Mouse (Mus musculus) embryonic facial prominence, embryonic 14.5 days (tissue): ENCODE measurements at regions not wholly inside any gene's neighbourhood (a gene's known extent, or its start where the extent isn't known, plus 50 kb on each side); places are given as distances from the start of the nearest gene placed in this dataset.

Experiments
- ATAC-seq: fragments of 200-750 bp; cut with Nextera tagmentation; 2 replicates; pipeline ENCODE4 v1.8.0; 2017; ENCODE audit warnings: low read depth, moderate number of reproducible peaks, moderate TSS enrichment
- DNase-seq: peaks from one replicate; pipeline ENCODE4 v3.0.0-alpha.2; 2015; ENCODE audit warnings: low spot score
- H3K27ac ChIP-seq: fragments of 300-500 bp; sonication (generic); replicated peaks from 2 replicates; pipeline ENCODE4 v1.5.1; 2014; ENCODE audit warnings: low read depth, mild to moderate bottlenecking, low read length, moderate library complexity
- H3K27me3 ChIP-seq: fragments of 300-500 bp; sonication (generic); replicated peaks from 2 replicates; pipeline ENCODE4 v1.6.1; 2014; ENCODE audit warnings: low read length; ENCODE audit not compliant: control insufficient read depth, insufficient read depth
- H3K36me3 ChIP-seq: fragments of 300-500 bp; sonication (generic); 2 replicates; pipeline ENCODE4 v1.6.1; 2014; ENCODE audit warnings: low read length, mixed read lengths; ENCODE audit not compliant: control insufficient read depth, insufficient read depth
- H3K4me1 ChIP-seq: fragments of 300-500 bp; sonication (generic); 2 replicates; pipeline ENCODE4 v1.6.1; 2014; ENCODE audit warnings: antibody characterized with exemption, low read length; ENCODE audit not compliant: control insufficient read depth, insufficient read depth
- H3K4me2 ChIP-seq: fragments of 300-500 bp; sonication (generic); 2 replicates; pipeline ENCODE4 v1.6.1; 2014; ENCODE audit warnings: low read depth, mild to moderate bottlenecking, low read length, moderate library complexity, mixed read lengths
- H3K4me3 ChIP-seq: fragments of 300-500 bp; sonication (generic); 2 replicates; pipeline ENCODE4 v1.5.1; 2014; ENCODE audit warnings: low read depth, mild to moderate bottlenecking, low read length
- H3K9ac ChIP-seq: fragments of 300-500 bp; sonication (generic); 2 replicates; pipeline ENCODE4 v1.6.1; 2014; ENCODE audit warnings: low read depth, mild to moderate bottlenecking, low read length, moderate library complexity, mixed read lengths
- H3K9me3 ChIP-seq: fragments of 300-500 bp; sonication (generic); 2 replicates; pipeline ENCODE4 v1.6.1; 2016; ENCODE audit warnings: low read length; ENCODE audit not compliant: control insufficient read depth
- WGBS: fragments of 180-500 bp; shearing (Covaris S2); extraction: QIAGEN DNeasy Blood & Tissue Kit; methylation state at CpG from one replicate; pipeline ENCODE4 v1.1.7; 2014; 5-methylcytosine and 5-hydroxymethylcytosine counted together

GRCm38 (mm10) chr13:26497086-26497485 is 272.9 kb downstream of the Hdgfl1 start:
- Histone ChIP-seq H3K4me3 (no peak overlapping the region), H3K36me3 (no peaks in the 10 kb centered on the region), H3K9ac (no peak overlapping the region), H3K27ac (no peak overlapping the region), H3K4me2 (no peak overlapping the region), H3K9me3 (no peaks in the 10 kb centered on the region), H3K4me1 (no peaks in the 10 kb centered on the region), H3K27me3 (no peaks in the 10 kb centered on the region)
- no peak for ATAC-seq
- DNase-seq, result no peak
- 72% methylated on average over 2 of the region's 2 CpGs for WGBS

- no peak for DNase-seq
- no peaks in the 10 kb centered on the region for H3K27me3 ChIP-seq
Measured at GRCm38 (mm10) chr13:26495871-26496270, 274.1 kb downstream of the Hdgfl1 start.

GRCm38 (mm10) chr13:26469343-26469742 is 300.6 kb downstream of the Hdgfl1 start:
- Histone ChIP-seq H3K9ac (no peak overlapping the region), H3K9me3 (no peaks in the 10 kb centered on the region), H3K4me3 (no peak overlapping the region), H3K4me2 (no peak overlapping the region), H3K27me3 (no peaks in the 10 kb centered on the region), H3K36me3 (no peaks in the 10 kb centered on the region), H3K27ac (no peak overlapping the region), H3K4me1 (no peaks in the 10 kb centered on the region)
- 60% methylated on average over 3 of the region's 3 CpGs for WGBS
- DNase-seq, result no peak
- no peak for ATAC-seq

More at GRCm38 (mm10) chr13:26495871-26496270, 274.1 kb downstream of the Hdgfl1 start:
- Histone ChIP-seq H3K9me3 (no peaks in the 10 kb centered on the region), H3K4me2 (no peak overlapping the region), H3K4me3 (no peak overlapping the region), H3K36me3 (no peaks in the 10 kb centered on the region), H3K9ac (no peak overlapping the region), H3K27ac (no peak overlapping the region), H3K4me1 (no peaks in the 10 kb centered on the region)
- ATAC-seq, result no peak

- H3K4me1 ChIP-seq, result no peaks in the 10 kb centered on the region
- H3K36me3 ChIP-seq, result no peaks in the 10 kb centered on the region
- no peak overlapping the region for H3K4me3 ChIP-seq
- H3K4me2 ChIP-seq, result no peak overlapping the region
- no peak overlapping the region for H3K9ac ChIP-seq
- no peak overlapping the region for H3K27ac ChIP-seq
- no peak for DNase-seq
- no peak for ATAC-seq
- H3K9me3 ChIP-seq, result no peaks in the 10 kb centered on the region
- H3K27me3 ChIP-seq, result no peaks in the 10 kb centered on the region
Measured at GRCm38 (mm10) chr13:26467526-26467925, 302.4 kb downstream of the Hdgfl1 start.

- Histone ChIP-seq H3K27ac (no peak overlapping the region), H3K36me3 (no peaks in the 10 kb centered on the region), H3K4me2 (no peak overlapping the region), H3K4me1 (no peaks in the 10 kb centered on the region), H3K9me3 (no peaks in the 10 kb centered on the region), H3K4me3 (no peak overlapping the region), H3K9ac (no peak overlapping the region), H3K27me3 (no peaks in the 10 kb centered on the region)
- ATAC-seq, result peak; percentile 37; the same call in 1 of the 2 replicates
- peak; percentile 36 for DNase-seq
- 40% methylated on average over 2 of the region's 2 CpGs for WGBS
Measured at GRCm38 (mm10) chr13:26464523-26464922, 305.4 kb downstream of the Hdgfl1 start.

GRCm38 (mm10) chr13:26464096-26464495 is 305.9 kb downstream of the Hdgfl1 start:
- Histone ChIP-seq H3K27ac (no peak overlapping the region), H3K36me3 (no peaks in the 10 kb centered on the region), H3K4me3 (no peak overlapping the region), H3K27me3 (no peaks in the 10 kb centered on the region), H3K4me2 (no peak overlapping the region), H3K9me3 (no peaks in the 10 kb centered on the region), H3K4me1 (no peaks in the 10 kb centered on the region), H3K9ac (no peak overlapping the region)
- no peak for ATAC-seq
- no peak for DNase-seq

GRCm38 (mm10) chr13:26457487-26458253 is 312.3 kb downstream of the Hdgfl1 start:
- Histone ChIP-seq H3K4me2 (no peak overlapping the region), H3K27me3 (no peaks in the 10 kb centered on the region), H3K4me3 (no peak overlapping the region), H3K9me3 (no peaks in the 10 kb centered on the region; the same call in 1 of the 2 replicates), H3K36me3 (no peaks in the 10 kb centered on the region), H3K9ac (no peak overlapping the region), H3K27ac (no peak overlapping the region), H3K4me1 (no peaks in the 10 kb centered on the region)
- DNase-seq (no peak), ATAC-seq (no peak)
- 64% methylated on average over 4 of the region's 4 CpGs for WGBS

- Histone ChIP-seq H3K4me1 (no peaks in the 10 kb centered on the region), H3K9ac (no peak overlapping the region), H3K36me3 (no peaks in the 10 kb centered on the region), H3K4me3 (no peak overlapping the region), H3K9me3 (no peaks in the 10 kb centered on the region), H3K4me2 (no peak overlapping the region), H3K27ac (no peak overlapping the region), H3K27me3 (no peaks in the 10 kb centered on the region)
- DNase-seq (no peak), ATAC-seq (no peak)
- 84% methylated on average over 4 of the region's 4 CpGs for WGBS
Measured at GRCm38 (mm10) chr13:26426639-26427038, 343.3 kb downstream of the Hdgfl1 start.

- ATAC-seq (no peak), DNase-seq (no peak)
- no peak overlapping the region for H3K9ac ChIP-seq
- H3K36me3 ChIP-seq, result no peaks in the 10 kb centered on the region
- no peak overlapping the region for H3K4me2 ChIP-seq
- H3K4me3 ChIP-seq, result no peak overlapping the region
- no peaks in the 10 kb centered on the region for H3K4me1 ChIP-seq
- no peak overlapping the region for H3K27ac ChIP-seq
- WGBS, result 85% methylated on average over 1 of the region's 1 CpGs
- H3K27me3 ChIP-seq, result no peaks in the 10 kb centered on the region
- H3K9me3 ChIP-seq, result no peaks in the 10 kb centered on the region
Measured at GRCm38 (mm10) chr13:26424513-26424912, 345.5 kb downstream of the Hdgfl1 start.
